Mouse (Mus musculus) T-helper 2 cell (primary cell): Measurements from ENCODE around the gene Lbp.

ENCODE experiments used
- in situ Hi-C: fragments of 300-600 bp; cut with MboI, MseI; formaldehyde crosslinking; loops from one replicate; pipeline ENCODE4 v1.15.1; 2025; ENCODE audit warnings: high pct_unique_total_duplicates

Lbp gene

DNA sequence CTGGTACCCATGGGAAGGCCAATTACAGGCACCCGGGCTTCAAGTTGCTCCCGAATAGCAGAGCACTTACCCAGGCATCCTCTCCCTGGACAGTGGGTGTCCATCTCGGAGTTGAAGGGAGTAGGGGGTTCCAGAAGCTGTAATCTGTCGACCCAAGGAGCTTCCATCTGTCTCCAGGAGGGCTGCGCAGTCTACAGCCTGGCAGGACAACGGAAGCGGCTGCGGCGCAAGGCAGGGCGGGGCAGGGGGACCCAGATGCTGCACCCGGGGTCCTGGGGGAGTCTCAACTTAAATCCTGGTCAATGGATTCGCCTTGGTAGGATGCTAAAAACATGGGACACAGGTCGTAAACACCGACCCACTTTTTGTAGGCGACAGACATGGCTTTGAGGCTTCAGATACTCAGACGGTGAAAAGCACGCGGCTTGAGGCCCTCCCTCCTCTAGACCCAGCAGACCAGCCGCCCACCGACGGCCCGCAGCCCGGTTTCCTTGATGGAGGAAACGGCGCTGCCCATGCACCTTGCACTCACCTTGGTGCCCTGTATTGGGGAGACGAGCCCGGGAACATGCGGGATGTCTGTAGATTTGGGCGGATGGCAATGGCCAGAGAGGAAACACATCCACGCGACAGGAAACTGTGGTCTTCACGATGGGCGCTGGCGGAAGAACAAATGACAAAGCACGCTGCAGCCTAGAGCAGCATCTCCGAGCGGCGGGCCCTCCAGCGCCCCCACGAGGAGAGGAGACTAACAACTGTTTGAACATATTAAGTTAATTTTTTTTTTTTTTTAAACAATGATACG, 54.8 kb downstream of the Lbp start:
- in situ Hi-C loops, result no loop called here

DNA sequence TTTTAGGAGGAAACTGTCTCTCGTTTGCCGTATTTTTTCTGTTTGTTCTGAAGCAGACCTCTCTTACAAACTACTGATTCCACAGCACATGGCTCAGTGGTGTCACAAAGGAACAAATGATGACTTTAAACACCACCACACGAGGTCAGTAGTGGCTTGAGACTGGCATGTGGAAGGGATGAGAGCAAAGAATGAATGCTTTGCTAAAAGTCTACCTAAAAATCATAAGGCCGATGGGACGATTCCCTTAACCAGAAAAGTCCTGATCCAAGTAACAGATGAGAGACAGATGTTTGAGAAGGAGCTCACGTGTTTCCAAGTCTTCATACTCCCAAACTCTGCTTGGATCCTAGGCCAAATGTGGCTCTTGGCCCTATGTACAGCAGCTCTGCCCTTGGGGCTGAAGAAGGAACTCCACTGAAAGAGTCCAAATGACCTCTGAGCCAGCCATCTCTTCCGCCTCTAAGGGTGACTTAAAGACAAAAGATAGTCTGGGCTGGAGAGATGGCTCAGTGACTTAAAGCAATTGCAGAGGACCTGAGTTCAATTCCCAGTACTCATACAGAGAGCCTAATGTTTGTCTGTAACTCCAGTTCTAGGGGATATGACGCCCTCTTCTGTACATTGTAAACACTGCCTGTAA, 55.5 kb downstream of the Lbp start:
- in situ Hi-C loops, result no loop called here

DNA sequence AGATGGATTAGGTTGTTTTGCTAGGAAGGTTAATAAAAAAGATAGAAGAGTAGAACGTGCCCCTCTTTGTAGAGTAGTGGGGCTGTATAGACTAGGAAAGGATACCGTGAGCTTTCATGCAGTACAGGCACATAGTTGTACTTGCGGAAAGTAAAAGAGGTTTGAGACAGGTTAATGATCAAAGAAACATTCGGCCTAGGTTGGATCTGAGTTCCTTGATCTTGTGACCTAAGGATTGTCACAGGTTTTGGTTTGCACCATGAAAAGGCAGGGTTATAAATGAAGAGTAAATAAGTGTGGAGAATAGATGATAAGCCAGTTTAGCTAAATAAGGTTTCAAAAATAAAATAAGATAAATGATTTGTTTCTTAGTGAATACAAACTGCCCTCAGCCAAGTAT, 57.9 kb downstream of the Lbp start:
- in situ Hi-C loops, result no loop called here

DNA sequence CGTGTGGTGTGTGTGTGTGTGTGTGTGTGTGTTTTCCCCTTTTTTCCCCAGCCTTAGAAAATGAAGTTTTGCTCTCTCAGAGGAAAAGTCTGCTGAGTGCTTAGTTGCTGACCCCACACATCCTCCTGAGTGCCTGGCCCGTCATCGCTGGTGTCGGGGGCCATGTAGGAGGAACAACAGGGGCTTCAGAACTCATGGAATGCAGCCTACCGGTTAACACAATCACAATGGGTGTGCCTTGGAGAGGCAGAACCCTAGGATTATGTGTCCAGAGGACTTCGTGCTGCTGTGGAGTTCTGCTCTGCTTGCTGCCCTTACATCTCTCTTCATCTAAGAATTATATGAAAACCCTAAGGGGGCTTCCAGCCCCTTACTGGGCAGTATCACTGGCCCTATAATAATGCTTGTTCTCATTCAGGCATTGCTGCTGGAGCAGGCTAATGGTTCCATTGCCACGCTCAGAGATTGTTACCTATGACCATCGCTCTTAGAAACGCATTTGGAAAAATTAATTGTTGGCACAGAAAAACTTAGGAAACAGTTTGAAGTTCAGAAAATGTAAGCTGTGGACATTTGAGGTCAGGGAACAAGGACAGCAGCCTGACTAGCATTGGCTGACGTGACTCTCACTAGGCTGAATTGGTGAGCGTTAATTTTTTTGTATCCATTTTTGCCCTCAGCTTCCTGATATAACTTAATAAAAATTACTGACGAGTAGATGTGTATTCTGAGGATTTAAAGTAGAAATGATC, 59.0 kb downstream of the Lbp start:
- in situ Hi-C loops, result no loop called here

DNA sequence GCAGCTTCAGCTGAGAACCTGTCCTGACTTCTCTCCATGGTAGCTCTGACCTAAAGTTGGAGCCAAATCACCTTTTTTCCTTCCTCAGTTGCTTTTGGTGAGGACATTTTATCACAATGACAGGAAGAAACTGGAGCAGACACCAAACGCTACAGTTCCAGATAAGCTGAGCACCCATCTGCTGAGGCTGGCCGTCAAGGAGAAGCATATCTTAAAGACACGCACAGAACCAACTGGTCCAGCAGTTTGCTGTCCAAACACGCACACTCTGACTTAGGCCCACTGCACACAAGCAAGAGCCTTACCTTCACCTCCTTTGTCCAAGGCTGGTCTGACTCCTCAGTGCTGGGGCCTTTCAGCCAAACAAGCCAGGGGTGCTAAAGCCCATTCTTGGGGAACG, 61.4 kb downstream of the Lbp start:
- in situ Hi-C loops, result no loop called here

DNA sequence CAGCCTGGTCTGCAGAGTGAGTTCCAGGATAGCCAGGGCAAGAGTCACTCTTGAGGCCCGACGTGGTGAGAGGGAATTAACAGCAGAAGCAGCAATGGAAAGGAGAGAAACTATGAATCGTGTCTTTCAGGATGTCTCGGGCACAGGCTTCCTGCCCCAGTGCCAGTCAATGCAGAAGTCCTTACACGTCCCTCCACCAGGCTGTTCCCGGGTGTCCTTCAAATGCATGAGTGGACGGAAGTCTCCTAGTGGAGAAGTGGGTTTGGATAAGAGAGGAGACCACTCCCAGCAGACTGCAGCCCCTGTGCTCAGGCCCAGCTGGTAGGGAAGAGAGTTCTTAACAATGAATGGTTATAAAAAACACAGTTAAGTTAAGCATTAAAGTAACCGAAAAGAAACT, 62.0 kb downstream of the Lbp start:
- in situ Hi-C loops, result no loop called here

DNA sequence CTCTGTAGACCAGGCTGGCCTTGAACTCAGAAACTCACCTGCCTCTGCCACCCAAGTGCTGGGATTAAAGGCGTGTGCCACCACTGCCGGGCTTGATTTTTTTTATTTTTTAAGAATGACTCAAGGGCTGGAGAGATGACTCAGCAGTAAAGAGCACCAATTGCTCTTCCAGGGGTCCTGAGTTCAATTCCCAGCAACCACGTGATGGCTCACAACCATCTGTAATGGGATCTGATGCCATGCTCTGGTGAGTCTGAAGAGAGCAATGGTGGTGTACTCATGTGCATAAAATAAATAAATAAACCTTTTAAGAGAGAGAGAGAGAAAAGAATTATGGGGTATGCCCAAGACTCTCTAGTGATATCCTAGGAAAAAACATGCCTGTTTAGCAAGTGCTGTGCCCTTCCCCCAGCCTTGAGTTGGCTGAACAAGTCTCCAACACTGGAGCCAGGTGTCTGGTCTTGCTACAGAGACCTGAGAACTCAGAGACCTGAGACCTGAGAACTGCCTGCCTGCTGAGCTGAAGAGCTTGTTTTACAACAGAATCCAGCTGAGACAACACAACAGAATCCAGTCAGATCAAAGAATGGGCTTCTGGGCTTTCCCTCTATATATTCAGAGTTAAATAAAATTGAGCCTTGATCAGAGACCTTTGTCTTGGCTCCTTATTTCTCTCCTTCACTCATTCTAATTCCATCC, 63.3 kb downstream of the Lbp start:
- in situ Hi-C loops, result no loop called here

DNA sequence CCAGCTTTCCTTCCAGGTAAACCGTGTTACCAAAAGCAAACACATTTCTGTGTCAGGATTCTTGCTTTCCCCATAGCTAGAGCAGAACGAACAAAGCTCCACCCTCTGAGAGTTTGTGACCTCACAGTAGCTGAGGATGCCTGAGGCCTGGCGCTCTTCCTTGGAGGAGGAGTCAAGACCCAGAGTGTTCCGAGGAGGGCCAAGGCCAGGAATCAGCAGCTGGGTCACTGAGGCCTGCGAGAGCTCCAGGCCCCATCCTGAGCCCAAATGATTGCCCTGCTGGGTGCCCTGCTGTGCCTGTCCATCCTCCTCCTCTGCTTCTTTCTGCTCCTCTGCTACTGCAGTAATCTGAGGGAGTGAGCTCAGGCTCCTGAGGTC, 63.9 kb downstream of the Lbp start:
- in situ Hi-C loops, result no loop called here

DNA sequence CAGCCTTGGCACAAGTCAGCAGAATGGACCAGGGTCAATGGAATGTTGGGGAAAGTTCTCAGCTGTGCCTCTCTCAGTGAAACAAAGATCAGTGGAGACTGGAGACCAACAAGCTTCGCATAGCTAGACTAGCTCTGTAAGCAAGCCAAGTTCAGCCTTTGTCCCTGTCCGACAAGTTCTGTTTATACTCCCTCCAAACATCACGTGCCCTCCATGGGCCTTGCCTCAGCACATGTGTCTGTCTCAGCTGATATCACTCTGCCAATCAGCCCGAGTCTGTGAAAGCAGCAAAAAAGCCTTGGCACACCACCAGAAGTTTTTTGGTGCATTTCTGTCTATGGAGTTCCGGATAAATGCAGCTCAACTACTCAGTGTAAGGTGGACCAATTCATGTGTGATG, 66.8 kb downstream of the Lbp start:
- in situ Hi-C loops, result no loop called here

DNA sequence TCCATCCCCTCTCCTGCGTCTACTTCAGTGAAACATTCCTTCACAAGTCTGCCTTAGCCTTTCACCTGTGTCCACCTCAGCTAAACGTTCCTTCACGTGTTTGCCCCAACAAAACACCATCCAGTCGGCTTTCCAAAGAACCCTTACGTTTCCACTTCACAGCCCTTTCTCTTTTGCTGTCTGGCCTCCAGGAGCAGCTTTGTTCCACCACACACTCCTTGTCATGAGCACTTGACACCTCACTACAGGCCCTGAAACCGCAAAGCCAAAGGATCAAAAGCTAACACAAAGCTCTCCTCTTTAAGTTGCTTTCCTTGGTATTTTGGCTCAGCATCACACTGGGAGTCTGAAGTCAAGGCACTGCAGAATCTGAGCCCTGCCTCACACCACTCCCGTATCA, 67.2 kb downstream of the Lbp start:
- in situ Hi-C loops, result no loop called here

DNA sequence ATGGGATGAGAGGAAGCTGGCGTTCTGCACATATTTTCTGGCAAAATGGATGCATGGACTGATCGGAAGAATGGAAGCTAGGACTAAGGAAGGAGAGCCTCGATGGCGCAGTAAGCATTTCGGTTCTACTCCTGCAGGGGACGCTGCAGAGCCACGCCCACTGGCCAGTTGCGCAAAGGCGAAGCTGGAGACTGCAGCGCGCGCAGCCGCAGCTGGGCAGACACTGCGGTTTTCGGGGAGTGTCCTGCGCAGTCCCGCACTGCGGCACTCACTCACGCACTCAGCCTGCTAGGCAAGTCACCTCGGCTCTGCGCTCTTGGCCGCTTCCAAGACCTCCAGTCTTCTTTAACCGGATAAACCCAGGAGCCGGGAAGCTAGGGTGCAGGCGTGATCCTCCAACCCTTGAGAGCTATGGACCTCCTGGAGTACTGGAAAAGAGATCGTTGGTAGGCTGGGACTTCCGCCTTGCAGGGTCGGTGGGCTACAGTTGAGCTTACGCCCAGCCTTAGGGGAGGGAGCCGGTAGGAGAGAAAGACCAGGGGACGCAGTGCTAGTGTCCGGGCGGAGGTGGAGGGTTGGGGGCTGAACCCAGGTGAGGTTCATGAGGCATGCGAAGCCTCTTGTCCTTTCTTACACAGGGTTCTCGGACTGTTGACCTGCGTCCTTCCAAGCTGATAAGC, 69.3 kb downstream of the Lbp start, which contains the start of gene Snhg11:
TSS of gene Snhg11 (plus strand) at position 196 of the 680 bp plus-strand sequence.
- in situ Hi-C loops, result no loop called here

DNA sequence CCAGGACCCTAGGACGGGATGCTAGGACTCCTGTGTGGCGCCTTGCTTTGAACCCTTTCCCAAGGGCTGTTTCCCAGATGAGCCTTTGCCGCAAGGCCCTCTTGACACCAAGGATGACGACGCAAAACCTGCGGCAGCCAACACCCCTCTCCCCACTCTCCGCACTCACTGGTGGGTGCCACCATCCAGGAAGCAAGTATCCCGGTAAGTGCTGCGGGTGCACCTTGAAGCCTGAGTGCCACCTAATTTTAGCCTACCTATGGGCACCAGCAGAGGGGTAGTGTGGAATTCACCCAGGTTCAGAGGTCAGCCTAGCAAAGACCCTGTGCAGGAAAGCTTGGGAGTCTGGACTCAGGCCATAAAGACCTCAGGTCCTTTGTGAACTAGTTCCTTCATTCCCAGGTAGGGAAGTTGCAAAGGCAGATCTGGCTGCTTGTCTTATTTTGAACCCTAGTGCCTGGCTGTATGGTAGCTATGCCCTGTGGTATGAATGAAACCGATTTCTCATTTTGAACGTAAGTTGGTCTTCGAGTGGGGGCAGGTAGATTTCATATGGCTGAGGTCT, 69.9 kb downstream of the Lbp start:
- in situ Hi-C loops, result no loop called here

DNA sequence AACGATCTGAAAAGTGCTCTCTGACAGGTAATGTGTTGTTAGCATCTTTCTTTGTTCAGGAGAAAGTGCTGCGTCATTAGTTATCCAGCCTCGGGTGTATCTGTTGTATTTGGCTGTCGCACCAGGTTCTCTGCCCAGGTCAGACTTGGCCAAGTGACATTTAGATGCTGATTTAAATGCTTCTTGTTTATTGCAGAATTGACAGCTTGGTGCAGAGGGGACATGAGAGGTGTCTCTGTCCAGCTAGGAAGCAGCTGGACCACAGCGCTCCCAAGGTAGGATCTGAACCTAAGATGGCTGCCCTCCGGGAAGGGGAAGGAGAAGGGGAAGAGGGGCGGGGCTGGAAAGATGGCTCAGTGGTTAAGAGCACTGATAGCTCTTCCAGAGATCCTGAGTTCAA, 70.5 kb downstream of the Lbp start:
- in situ Hi-C loops, result no loop called here

DNA sequence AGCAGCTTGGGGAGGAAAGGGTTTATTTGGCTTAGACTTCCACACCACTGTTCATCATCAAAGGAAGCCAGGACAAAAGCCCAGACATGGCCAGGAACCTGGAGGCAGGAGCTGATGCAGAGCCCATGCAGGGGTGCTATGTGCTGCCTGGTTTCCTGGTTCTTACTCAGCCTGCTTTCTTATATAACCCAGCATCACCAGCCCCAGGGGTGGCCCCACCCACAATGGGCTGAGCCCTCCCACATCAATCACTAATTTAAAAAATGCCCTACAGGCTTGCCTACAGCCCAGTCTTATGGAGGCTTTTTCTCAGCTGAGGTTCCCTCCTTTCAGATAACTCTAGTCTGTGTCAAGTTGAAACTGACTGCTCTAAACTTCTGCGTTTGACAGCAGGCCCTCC, 71.5 kb downstream of the Lbp start:
- in situ Hi-C loops, result no loop called here

DNA sequence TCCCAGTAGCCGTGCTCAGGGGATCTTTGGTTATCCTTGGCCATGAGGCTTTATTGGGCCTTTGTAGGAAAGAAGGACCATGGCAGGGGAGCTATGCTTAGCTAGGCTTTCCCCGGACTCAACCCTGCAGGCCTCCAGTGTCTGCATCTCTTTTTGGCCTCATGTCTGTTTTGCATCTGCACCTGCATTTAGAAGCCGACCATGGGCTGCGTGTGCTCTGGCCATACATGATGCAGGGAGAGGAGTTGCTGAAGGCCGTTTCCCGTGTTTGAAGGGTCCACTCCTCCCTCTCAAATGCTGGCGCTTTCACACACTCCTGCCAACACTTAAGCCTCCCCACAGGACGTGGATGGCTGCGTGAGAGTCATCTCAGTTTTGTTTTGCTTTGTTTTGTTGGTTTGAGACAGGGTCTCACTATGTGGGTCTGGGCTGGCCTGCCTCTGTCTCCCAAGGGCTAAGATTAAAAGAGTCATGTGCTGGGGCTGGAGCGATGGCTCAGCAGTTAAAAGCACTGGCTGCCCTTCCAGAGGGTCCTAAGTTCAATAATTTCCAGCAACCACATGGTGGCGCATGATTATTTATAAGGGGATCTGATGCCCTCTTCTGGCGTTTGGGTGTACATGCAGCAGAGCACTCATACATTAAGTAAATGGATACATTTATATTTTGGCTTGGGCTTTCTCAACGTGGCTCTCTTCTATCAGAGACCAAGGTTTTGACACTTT, 73.2 kb downstream of the Lbp start:
- in situ Hi-C loops, result no loop called here
